Mouse (Mus musculus) neutrophil, adult 59 days (primary cell): Measurements from ENCODE around the gene Olfr1513. TPM values are rescaled to one million over a fixed set of nuclear protein-coding genes. Genes with fewer than 3 reads are reported as not detected.

ENCODE experiments used
- total RNA-seq, 2 experiments: library from RNA; stranded (reverse); gene quantifications; 1 replicate in 1 of 2; 2 replicates in 1 of 2; pipeline ENCODE4 v1.2.4; 2023

Olfr1513 gene
- total RNA-seq: not detected

GRCm38 (mm10) chr14:52356308-52356707 is at the start of gene Olfr1513:
TSS of gene Olfr1513 (minus strand) at chr14:52356408.

GRCm38 (mm10) chr14:52397279-52397678 is 41.1 kb upstream of the Olfr1513 start, which contains the start of gene Olfr1511:
TSS of gene Olfr1511 (minus strand) at chr14:52397379.

GRCm38 (mm10) chr14:52379068-52379467 is 22.9 kb upstream of the Olfr1513 start, which contains the start of gene Olfr1512:
TSS of gene Olfr1512 (minus strand) at chr14:52379168.

GRCm38 (mm10) chr14:52327910-52328812 is 28.0 kb downstream of the Olfr1513 start, which contains the start of gene Sall2:
TSS of gene Sall2 (minus strand) at chr14:52328762.

GRCm38 (mm10) chr14:52304644-52305271 is 51.5 kb downstream of the Olfr1513 start, which contains the start of gene Mettl3:
TSS of gene Mettl3 (minus strand) at chr14:52305128.

Other genes starting within 250 kb of the Olfr1513 start
- gene Rpgrip1, start 245.7 kb downstream of the Olfr1513 start, total RNA-seq: 1 to 10 TPM; 1.1 to 3.4 TPM
- gene Supt16, start 159.0 kb downstream of the Olfr1513 start, total RNA-seq: 10 to 100 TPM; 51.3 to 54.7 TPM
- 100 to 1,000 TPM; 105 to 113 TPM for gene Chd8, start 98.6 kb downstream of the Olfr1513 start, total RNA-seq
- 100 to 1,000 TPM; 118 TPM for gene Tox4, start 77.3 kb downstream of the Olfr1513 start, total RNA-seq
- 1 to 10 TPM; 3.5 to 4.2 TPM for gene Rab2b, start 76.9 kb downstream of the Olfr1513 start, total RNA-seq
- 10 to 100 TPM; 20.7 to 24.2 TPM for gene Mettl3, start 51.3 kb downstream of the Olfr1513 start, total RNA-seq
- gene Sall2, start 27.6 kb downstream of the Olfr1513 start, total RNA-seq: under 1 TPM; 0.24 to 0.33 TPM
- not detected for gene Olfr1512, start 22.8 kb upstream of the Olfr1513 start, total RNA-seq
- gene Olfr1511, start 41.0 kb upstream of the Olfr1513 start, total RNA-seq: not detected
- not detected for gene Olfr1510, start 58.0 kb upstream of the Olfr1513 start, total RNA-seq
- gene Olfr1509, start 86.6 kb upstream of the Olfr1513 start, total RNA-seq: not detected
- not detected for gene Olfr1508, start 111.1 kb upstream of the Olfr1513 start, total RNA-seq
- not detected for gene Olfr1507, start 139.3 kb upstream of the Olfr1513 start, total RNA-seq